In the genomic region with DNA sequence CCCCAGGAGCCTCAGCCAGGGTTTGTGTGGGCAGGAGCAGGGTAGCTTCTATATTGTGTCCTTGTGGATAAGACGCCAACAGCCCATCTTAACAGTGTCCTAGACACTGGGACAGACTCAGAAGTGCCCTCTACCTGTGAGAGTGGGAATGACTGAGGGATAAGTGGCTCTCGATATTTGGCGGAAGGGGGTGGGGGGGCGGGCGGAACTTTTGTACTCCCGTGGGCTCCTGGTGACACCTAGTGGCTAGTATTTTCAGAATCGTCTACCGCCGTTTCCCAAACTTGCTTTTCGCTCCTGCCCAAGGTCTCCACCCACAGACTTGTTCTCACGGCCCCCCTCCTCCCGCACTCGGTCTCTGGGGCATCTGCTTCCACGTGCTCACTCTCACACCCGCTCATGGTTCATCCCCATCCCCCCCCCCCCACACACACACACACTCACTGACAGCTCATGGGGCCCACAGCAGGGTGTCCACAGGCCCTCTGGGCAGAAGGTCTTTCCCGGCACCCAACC, we compare ENCODE assay signal across 8 mouse cellular contexts. TPM values are rescaled to one million over a fixed set of nuclear protein-coding genes. Genes with fewer than 3 reads are reported as not detected.
DNase-seq lines count a peak whose midpoint lies in the region; ATAC-seq lines count a peak whose summit lies in the region.

No protein-coding gene starts in this region.

- no peaks in the 10 kb centered on the region for H3K9me3 ChIP-seq in intestine, embryonic 16.5 days (ENCODE audit: control insufficient read depth, low read length)
- no peaks in the 10 kb centered on the region for H3K9me3 ChIP-seq in midbrain, embryonic 10.5 days (replicated peaks)

- H3K27ac ChIP-seq in intestine, embryonic 16.5 days (ENCODE audit: low read length) = no peak overlapping the region
- H3K27ac ChIP-seq in midbrain, embryonic 10.5 days (replicated peaks) = peak overlapping the region; percentile 67

- H3K36me3 ChIP-seq in intestine, embryonic 16.5 days (ENCODE audit: control insufficient read depth, insufficient read depth, low read length) = no peaks in the 10 kb centered on the region
- no peaks in the 10 kb centered on the region for H3K36me3 ChIP-seq in midbrain, embryonic 10.5 days

- no peaks in the 10 kb centered on the region for H3K27me3 ChIP-seq in intestine, embryonic 16.5 days (replicated peaks; ENCODE audit: control insufficient read depth, insufficient read depth, low read length)
- H3K27me3 ChIP-seq in midbrain, embryonic 10.5 days (ENCODE audit: low read depth, poor library complexity, severe bottlenecking) = peaks cover 47% of the 10 kb centered on the region

- peaks cover 7% of the 10 kb centered on the region for H3K4me1 ChIP-seq in intestine, embryonic 16.5 days (ENCODE audit: control insufficient read depth, insufficient read depth, low read length)
- peaks cover 24% of the 10 kb centered on the region for H3K4me1 ChIP-seq in midbrain, embryonic 10.5 days

- peak; percentile 57 for DNase-seq in 3134 (ENCODE audit: extremely low read depth, insufficient read length, low spot score)
- peak; percentile 67 to 92 for DNase-seq in adrenal gland, adult (ENCODE audit: inconsistent age in 2 of 2, low spot score in 1 of 2)
- DNase-seq in embryo, embryonic 11 days = peak; percentile 89
- peak; percentile 57 to 81 for DNase-seq in gastrocnemius, postnatal 4 days (ENCODE audit: low spot score in 2 of 2)
- peak; percentile 50 to 64 for DNase-seq in left cerebral cortex, postnatal 36 days (ENCODE audit: low spot score in 2 of 2)
- peak; percentile 81 for DNase-seq in midbrain, embryonic 10.5 days (ENCODE audit: low spot score)
- DNase-seq in skeletal muscle tissue, adult 2 months (ENCODE audit: low read depth, low spot score) = peak; percentile 78

- peak overlapping the region; percentile 35; the same call in 1 of the 2 replicates for H3K4me2 ChIP-seq in intestine, embryonic 16.5 days (ENCODE audit: low read depth, low read length)

- intact Hi-C loops in left cerebral cortex, postnatal 36 days (cut with DNase I) = loop anchor here (1.0 to 10.0 kb wide), 3 partner anchors 146 to 767 kb away; no protein-coding TSS in a partner anchor

- peak; percentile 73 for ATAC-seq in intestine, embryonic 16.5 days

- H3K4me3 ChIP-seq in intestine, embryonic 16.5 days (ENCODE audit: low read length) = no peak overlapping the region
- H3K4me3 ChIP-seq in midbrain, embryonic 10.5 days = peak overlapping the region; percentile 43

- WGBS in intestine, embryonic 16.5 days = 2% methylated on average over 16 of the region's 16 CpGs
- WGBS in midbrain, embryonic 10.5 days = 5% methylated on average over 14 of the region's 16 CpGs

- H3K9ac ChIP-seq in intestine, embryonic 16.5 days (ENCODE audit: low read depth, low read length) = peak overlapping the region; percentile 48

RNA-seq across cellular contexts. Expression of gene Slc7a10, which starts 14.3 kb away (rescaled TPM):
- total RNA-seq in gastrocnemius, postnatal 4 days (2021) = 10 to 100 TPM; 11.6 to 12.9 TPM
- 0.99 and 1.2 TPM in 2 replicates for polyA plus RNA-seq in intestine, embryonic 16.5 days (2015; fragmentation: Nextera tagmentation; extraction: Ambion mirVana)
- 10 to 100 TPM; 41.1 to 42.7 TPM for total RNA-seq in left cerebral cortex, postnatal 36 days (2021)
- polyA plus RNA-seq in midbrain, embryonic 10.5 days (2016; fragmentation: Nextera tagmentation; extraction: Ambion mirVana) = 0.17 and 0.35 TPM in 2 replicates

RNA-seq across cellular contexts. Expression of gene Lrp3, which starts 43.4 kb away (rescaled TPM):
- total RNA-seq in gastrocnemius, postnatal 4 days (2021) = 10 to 100 TPM; 14.2 to 15.6 TPM
- polyA plus RNA-seq in intestine, embryonic 16.5 days (2015; fragmentation: Nextera tagmentation; extraction: Ambion mirVana) = 2.8 and 3.3 TPM in 2 replicates
- 10 to 100 TPM; 81.8 to 89.0 TPM for total RNA-seq in left cerebral cortex, postnatal 36 days (2021)
- polyA plus RNA-seq in midbrain, embryonic 10.5 days (2016; fragmentation: Nextera tagmentation; extraction: Ambion mirVana) = 11.9 and 13.5 TPM in 2 replicates

RNA-seq across cellular contexts. Expression of gene Cebpa, which starts 52.8 kb away (rescaled TPM):
- total RNA-seq in gastrocnemius, postnatal 4 days (2021) = 10 to 100 TPM; 10.9 to 19.6 TPM
- 9.9 and 11.7 TPM in 2 replicates for polyA plus RNA-seq in intestine, embryonic 16.5 days (2015; fragmentation: Nextera tagmentation; extraction: Ambion mirVana)
- 10 to 100 TPM in 1 of 2 experiments, 1 to 10 TPM in 1; 9.3 to 11.0 TPM for total RNA-seq in left cerebral cortex, postnatal 36 days (2021)
- polyA plus RNA-seq in midbrain, embryonic 10.5 days (2016; fragmentation: Nextera tagmentation; extraction: Ambion mirVana) = 0.35 and 0.38 TPM in 2 replicates

Comparison
In these comparisons a context has a peak if more than half of its experiments do, and no peak if none do; other contexts are left out.
1. RNA of gene Lrp3, which starts 43.4 kb away (total RNA-seq): 81.8 to 89.0 TPM in left cerebral cortex, postnatal 36 days; 14.2 to 15.6 TPM in gastrocnemius, postnatal 4 days; every median in the first group is over 4 times any median in the second.
2. Peak in every context shown above with its lines, with median percentiles within 50 percentile points of each other: DNase-seq.